Mouse (Mus musculus) C2C12 (cell line): ENCODE measurements at regions not wholly inside any gene's neighbourhood (a gene's known extent, or its start where the extent isn't known, plus 50 kb on each side); places are given as distances from the start of the nearest gene placed in this dataset.

Experiments used
- CTCF ChIP-seq: IDR thresholded peaks from one replicate; pipeline ENCODE4 v1.5.1; 2011; ENCODE audit not compliant: control insufficient read depth, insufficient read depth, insufficient read length
- MYOG ChIP-seq: IDR thresholded peaks from one replicate; pipeline ENCODE4 v1.6.1; 2011; ENCODE audit not compliant: control insufficient read depth, insufficient read length; ENCODE audit errors: extremely low read depth
- USF1 ChIP-seq: IDR thresholded peaks from one replicate; pipeline ENCODE4 v1.6.1; 2011; ENCODE audit warnings: low read depth, mild to moderate bottlenecking, control low read depth, moderate library complexity

DNA sequence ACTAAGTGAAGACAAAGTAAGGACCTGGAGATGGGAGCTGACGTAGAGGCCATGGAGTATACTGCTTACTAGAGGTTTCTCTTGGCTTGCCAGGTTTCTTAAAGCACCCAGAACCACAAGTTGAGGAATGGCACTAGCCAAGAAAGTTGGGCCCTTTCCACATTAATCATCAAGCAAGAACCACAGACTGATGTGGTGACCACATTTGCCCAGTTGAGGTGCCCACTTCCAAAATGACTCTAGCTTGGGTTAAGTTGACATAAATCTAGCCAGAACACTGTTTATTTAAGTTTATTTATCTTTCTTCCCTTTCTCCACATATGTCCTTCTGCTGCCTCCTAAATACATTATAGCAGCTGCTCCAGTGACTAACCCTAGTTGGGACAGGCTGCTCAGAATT is 866.3 kb downstream of the Tmem114 start:
- TF ChIP-seq CTCF (no peak), USF1 (no peak), MYOG (no peak)
